Mouse (Mus musculus) heart, postnatal 0 days (tissue): ENCODE data around the gene Traf1.

ENCODE experiments used
- CTCF ChIP-seq: IDR thresholded peaks from 2 replicates; pipeline ENCODE4 v1.5.1; 2016; ENCODE audit warnings: antibody characterized with exemption, control low read depth, low read depth
- EP300 ChIP-seq: IDR thresholded peaks from 2 replicates; pipeline ENCODE4 v1.6.1; 2016; ENCODE audit warnings: antibody characterized with exemption, low read depth

DNA sequence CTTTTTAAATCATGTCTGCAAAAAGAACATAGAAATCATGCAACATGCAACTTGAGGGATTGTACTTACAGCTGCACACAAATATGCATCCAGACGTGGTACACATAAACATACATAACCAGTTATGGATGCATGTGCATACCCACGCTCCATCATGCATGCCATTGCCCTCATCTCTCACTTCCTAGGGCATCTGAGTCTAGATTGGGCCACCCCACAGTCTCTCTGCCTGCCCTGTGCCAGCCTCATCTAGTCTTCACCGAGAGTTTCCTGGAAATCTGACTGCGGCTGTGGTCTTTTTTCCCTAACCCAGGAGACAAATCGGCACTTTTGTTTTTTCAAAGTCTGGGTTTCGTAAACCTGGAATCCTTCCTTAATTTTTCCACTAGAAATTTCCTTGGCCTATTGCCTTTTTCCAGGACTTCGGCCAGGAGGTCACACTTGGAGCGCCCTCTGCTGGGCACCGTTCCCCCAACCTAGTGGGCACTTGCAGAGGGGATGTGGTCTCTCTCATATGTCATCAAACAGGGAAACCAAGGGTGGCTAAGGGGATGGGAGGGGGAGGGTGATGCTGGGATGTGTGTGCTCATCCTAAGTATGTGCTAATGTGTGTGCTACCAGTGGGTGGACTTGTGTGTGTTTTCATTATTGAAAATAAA, 8.6 kb upstream of the Traf1 start:
- TF ChIP-seq CTCF (peak; percentile 82), EP300 (no peak)
